In the genomic region with DNA sequence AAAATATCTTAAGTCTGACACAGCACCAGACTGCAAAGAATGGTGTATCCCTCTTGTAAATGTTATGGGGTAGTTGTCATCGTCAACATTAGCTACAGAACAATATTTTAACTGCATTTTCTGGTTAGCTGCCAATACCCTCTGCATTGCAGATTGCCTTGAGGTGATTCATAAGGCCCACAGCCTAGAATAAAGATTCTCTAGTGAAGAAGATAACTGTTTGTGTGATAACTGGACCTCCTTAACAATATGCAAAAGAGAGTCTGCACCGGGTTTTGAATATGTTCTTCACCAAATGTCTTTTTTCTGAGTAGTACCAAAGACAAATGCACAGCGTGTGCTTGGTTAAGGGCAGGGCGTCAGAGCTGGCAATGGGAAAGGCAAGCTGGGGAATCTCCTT, we compare ENCODE assay signal across 22 mouse cellular contexts.
"Had no signal": no experiment of that assay in that cellular context is flagged by ENCODE, and none has a peak within 500 bp of the region (broad histone marks: within the 10 kb centered on the region; RNA-seq: fewer than 3 reads in every experiment).

No protein-coding gene starts in this region.

- H3K36me3 ChIP-seq: intestine, embryonic 15.5 days; kidney, embryonic 15.5 days; limb, embryonic 12.5 days; limb, embryonic 15.5 days had no signal

- H3K4me2 ChIP-seq: intestine, embryonic 15.5 days; kidney, embryonic 15.5 days; limb, embryonic 12.5 days; limb, embryonic 15.5 days; liver, embryonic 11.5 days; lung, embryonic 14.5 days; midbrain, embryonic 11.5 days had no signal

- H3K9me3 ChIP-seq: intestine, embryonic 15.5 days; kidney, embryonic 15.5 days; limb, embryonic 12.5 days; limb, embryonic 15.5 days had no signal

- H3K9ac ChIP-seq: intestine, embryonic 15.5 days; kidney, embryonic 15.5 days; limb, embryonic 12.5 days; limb, embryonic 15.5 days; liver, embryonic 14.5 days; liver, postnatal 0 days; lung, embryonic 14.5 days had no signal

- H3K27ac ChIP-seq: intestine, embryonic 15.5 days; kidney, embryonic 15.5 days; left cerebral cortex, adult 2 months; limb, embryonic 12.5 days; limb, embryonic 15.5 days; liver, embryonic 14.5 days had no signal

- H3K4me3 ChIP-seq: intestine, embryonic 15.5 days; kidney, embryonic 15.5 days; left cerebral cortex, adult 2 months; limb, embryonic 12.5 days; limb, embryonic 15.5 days had no signal

- H3K27me3 ChIP-seq: intestine, embryonic 15.5 days; kidney, embryonic 15.5 days; limb, embryonic 12.5 days; limb, embryonic 15.5 days had no signal

- DNase-seq: kidney, adult 11 months; kidney, adult 8-10 months; kidney, postnatal 10 days; kidney, postnatal 36 days; left cerebral cortex, postnatal 4 days; liver, postnatal 0 days; lung, embryonic 14.5 days; lung, postnatal 10 days; lung, postnatal 36 days; midbrain, embryonic 14.5 days; right cerebral cortex, adult 18-20 months; right cerebral cortex, postnatal 14 days; thymus, adult 18-20 months; thymus, postnatal 36 days had no signal

- ATAC-seq: intestine, embryonic 15.5 days; liver, postnatal 0 days had no signal

- H3K4me1 ChIP-seq: intestine, embryonic 15.5 days; kidney, embryonic 15.5 days; limb, embryonic 12.5 days; limb, embryonic 15.5 days had no signal
